ENCODE assay signal across 9 mouse cellular contexts in genomic region chr8:89044511-89045217, GRCm38 (mm10). TPM values are rescaled to one million over a fixed set of nuclear protein-coding genes. Genes with fewer than 3 reads are reported as not detected.
A peak's percentile ranks its signal among the peaks of the same experiment; 100 is the strongest.
DNase-seq lines count a peak whose midpoint lies in the region; ATAC-seq and TF ChIP-seq lines count a peak whose summit lies in the region.
"Had no signal": no experiment of that assay in that cellular context is flagged by ENCODE, and none has a peak within 500 bp of the region (broad histone marks: within the 10 kb centered on the region; RNA-seq: fewer than 3 reads in every experiment).

No protein-coding gene starts in this region.

- H3K4me2 ChIP-seq in heart, embryonic 14.5 days (ENCODE audit: low read length), result peak overlapping the region; percentile 97
- peak overlapping the region; percentile 78 for H3K4me2 ChIP-seq in forebrain, embryonic 12.5 days
- H3K4me2 ChIP-seq in kidney, postnatal 0 days (ENCODE audit: low read length), result peak overlapping the region; percentile 76
- peak overlapping the region; percentile 47 for H3K4me2 ChIP-seq in neural tube, embryonic 11.5 days (ENCODE audit: low read depth)
- no peak overlapping the region for H3K4me2 ChIP-seq in lung, postnatal 0 days (replicated peaks; ENCODE audit: low read depth, low read length)

- H3K27ac ChIP-seq in heart, embryonic 14.5 days (replicated peaks in 1 of 2; ENCODE audit: control insufficient read depth in 1 of 2, insufficient read depth in 1 of 2, low read depth in 2 of 2, low read length in 2 of 2), result peak overlapping the region in 1 of 2 experiments; percentile 89; a peak in 1 of 4 replicates
- H3K27ac ChIP-seq in forebrain, embryonic 12.5 days, result peak overlapping the region; percentile 94
- H3K27ac ChIP-seq in kidney, postnatal 0 days, result peak overlapping the region; percentile 98
- peak overlapping the region; percentile 99 for H3K27ac ChIP-seq in neural tube, embryonic 11.5 days (ENCODE audit: low read depth, low read length)
- H3K27ac ChIP-seq in lung, postnatal 0 days (ENCODE audit: low read length), result no peak overlapping the region

- ATAC-seq in heart, embryonic 14.5 days (ENCODE audit: insufficient number of reproducible peaks, insufficient read depth, low FRiP score, low read depth), result no peak
- ATAC-seq in forebrain, embryonic 12.5 days (ENCODE audit: low FRiP score), result no peak
- no peak for ATAC-seq in kidney, postnatal 0 days (replicated peaks; ENCODE audit: low FRiP score, low read depth)
- ATAC-seq in neural tube, embryonic 11.5 days (ENCODE audit: insufficient read depth, low FRiP score, low TSS enrichment), result no peak
- no peak for ATAC-seq in lung, postnatal 0 days

- H3K27me3 ChIP-seq in heart, embryonic 14.5 days (ENCODE audit: control insufficient read depth, insufficient read depth, low read length), result peaks cover 62% of the 10 kb centered on the region
- peaks cover 51% of the 10 kb centered on the region for H3K27me3 ChIP-seq in forebrain, embryonic 12.5 days
- H3K27me3 ChIP-seq in kidney, postnatal 0 days (ENCODE audit: insufficient read depth, low read length), result 0 out of 2 replicates have a peak, but pooled peaks cover 6% of the 10 kb centered on the region
- H3K27me3 ChIP-seq in neural tube, embryonic 11.5 days (ENCODE audit: control insufficient read depth, insufficient read depth, low read length), result peaks cover 4% of the 10 kb centered on the region; the same call in 1 of the 2 replicates
- peaks cover 86% of the 10 kb centered on the region for H3K27me3 ChIP-seq in lung, postnatal 0 days (replicated peaks; ENCODE audit: insufficient read depth, low read length)

- no peaks in the 10 kb centered on the region for H3K36me3 ChIP-seq in heart, embryonic 14.5 days (ENCODE audit: control insufficient read depth, insufficient read depth, low read length)
- H3K36me3 ChIP-seq in forebrain, embryonic 12.5 days (replicated peaks), result no peaks in the 10 kb centered on the region
- no peaks in the 10 kb centered on the region for H3K36me3 ChIP-seq in kidney, postnatal 0 days (ENCODE audit: insufficient read depth, low read length)
- no peaks in the 10 kb centered on the region for H3K36me3 ChIP-seq in neural tube, embryonic 11.5 days (ENCODE audit: control insufficient read depth, insufficient read depth, low read length)
- H3K36me3 ChIP-seq in lung, postnatal 0 days (ENCODE audit: insufficient read depth, low read length), result no peaks in the 10 kb centered on the region

- H3K4me3 ChIP-seq in heart, embryonic 14.5 days (ENCODE audit: control insufficient read depth in 1 of 2, insufficient read depth in 1 of 2, low read depth in 1 of 2, low read length in 2 of 2), result peak overlapping the region; percentile 74 to 93
- H3K4me3 ChIP-seq in forebrain, embryonic 12.5 days (replicated peaks), result peak overlapping the region; percentile 58
- peak overlapping the region; percentile 83 for H3K4me3 ChIP-seq in kidney, postnatal 0 days (replicated peaks; ENCODE audit: low read depth, low read length)
- peak overlapping the region; percentile 86 for H3K4me3 ChIP-seq in neural tube, embryonic 11.5 days (ENCODE audit: low read depth, low read length)
- H3K4me3 ChIP-seq in lung, postnatal 0 days (ENCODE audit: low read depth, low read length), result no peak overlapping the region

- TF ChIP-seq EP300 in lung, postnatal 0 days (IDR thresholded peaks at IDR 0.05), result no peak

- 1% methylated on average over 31 of the region's 31 CpGs for WGBS in heart, embryonic 14.5 days
- under 1% methylated on average over 31 of the region's 31 CpGs for WGBS in forebrain, embryonic 12.5 days
- 1% methylated on average over 31 of the region's 31 CpGs for WGBS in kidney, postnatal 0 days
- under 1% methylated on average over 31 of the region's 31 CpGs for WGBS in neural tube, embryonic 11.5 days
- 1% methylated on average over 31 of the region's 31 CpGs for WGBS in lung, postnatal 0 days

- H3K4me1 ChIP-seq in heart, embryonic 14.5 days (ENCODE audit: control insufficient read depth in 2 of 2, insufficient read depth in 2 of 2, low read length in 2 of 2), result peaks cover 6 to 9% of the 10 kb centered on the region in 2 experiments
- peaks cover 53% of the 10 kb centered on the region for H3K4me1 ChIP-seq in forebrain, embryonic 12.5 days
- 0 out of 2 replicates have a peak, but pooled peaks cover 17% of the 10 kb centered on the region for H3K4me1 ChIP-seq in kidney, postnatal 0 days (replicated peaks; ENCODE audit: insufficient read depth, low read length)
- H3K4me1 ChIP-seq in neural tube, embryonic 11.5 days (ENCODE audit: control insufficient read depth, insufficient read depth, low read length), result peaks cover 5% of the 10 kb centered on the region; the same call in 1 of the 2 replicates
- peaks cover 19% of the 10 kb centered on the region for H3K4me1 ChIP-seq in lung, postnatal 0 days (ENCODE audit: insufficient read depth, low read depth, low read length)

- peak overlapping the region; percentile 86 for H3K9ac ChIP-seq in heart, embryonic 14.5 days (ENCODE audit: low read length)
- H3K9ac ChIP-seq in forebrain, embryonic 12.5 days, result peak overlapping the region; percentile 97
- H3K9ac ChIP-seq in kidney, postnatal 0 days (ENCODE audit: low read depth, low read length), result peak overlapping the region; percentile 97
- peak overlapping the region; percentile 99 for H3K9ac ChIP-seq in neural tube, embryonic 11.5 days (ENCODE audit: low read length)
- no peak overlapping the region for H3K9ac ChIP-seq in lung, postnatal 0 days (replicated peaks; ENCODE audit: low read depth)

- DNase-seq in heart, postnatal 4 days, result no peak
- peak; percentile 65 for DNase-seq in kidney, postnatal 0 days (ENCODE audit: low spot score)
- peak; percentile 66 for DNase-seq in neural tube, embryonic 11.5 days (ENCODE audit: low spot score)
- DNase-seq in lung, postnatal 0 days (ENCODE audit: low spot score), result no peak
- no peak for DNase-seq in left cerebral cortex, adult 11 months (ENCODE audit: low spot score)
- no peak for DNase-seq in left cerebral cortex, adult 9 months (ENCODE audit: low spot score in 2 of 2)

- no peaks in the 10 kb centered on the region for H3K9me3 ChIP-seq in heart, embryonic 14.5 days (ENCODE audit: control insufficient read depth, low read length)
- no peaks in the 10 kb centered on the region for H3K9me3 ChIP-seq in forebrain, embryonic 12.5 days
- no peaks in the 10 kb centered on the region for H3K9me3 ChIP-seq in kidney, postnatal 0 days (replicated peaks; ENCODE audit: low read length)
- no peaks in the 10 kb centered on the region for H3K9me3 ChIP-seq in neural tube, embryonic 11.5 days (ENCODE audit: control insufficient read depth, low read length)
- no peaks in the 10 kb centered on the region for H3K9me3 ChIP-seq in lung, postnatal 0 days (ENCODE audit: low read length)

- no peak for TF ChIP-seq CTCF in kidney, postnatal 0 days (IDR thresholded peaks at IDR 0.05; ENCODE audit: low read depth)
- TF ChIP-seq CTCF in lung, postnatal 0 days (IDR thresholded peaks at IDR 0.05), result no peak

RNA-seq across cellular contexts. Expression of gene Sall1, which starts 0.7 kb away (rescaled TPM):
- polyA plus RNA-seq in heart, embryonic 14.5 days (2014; fragmentation: Nextera tagmentation; extraction: Ambion mirVana), result 4.7 and 5.1 TPM in 2 replicates
- total RNA-seq in heart, postnatal 4 days (2021), result 1 to 10 TPM; 5.0 to 6.3 TPM
- 26.6 and 33.4 TPM in 2 replicates for polyA plus RNA-seq in forebrain, embryonic 12.5 days (2016; fragmentation: Nextera tagmentation; extraction: Ambion mirVana)
- 24.6 and 25.6 TPM in 2 replicates for polyA plus RNA-seq in kidney, postnatal 0 days (2015; fragmentation: Nextera tagmentation; extraction: Ambion mirVana)
- polyA plus RNA-seq in neural tube, embryonic 11.5 days (2014; fragmentation: Nextera tagmentation; extraction: Ambion mirVana), result 32.3 and 35.2 TPM in 2 replicates
- 0.02 TPM in 1 of 2 replicates, not detected in the other for polyA plus RNA-seq in lung, postnatal 0 days (2015; fragmentation: Nextera tagmentation; extraction: Ambion mirVana)
- polyA plus RNA-seq: erythroblast, embryonic 14.5 days had no signal

Comparison
In these comparisons a context has a peak if more than half of its experiments do, and no peak if none do; other contexts are left out.
1. DNase-seq: peak in kidney, postnatal 0 days (single experiment) and neural tube, embryonic 11.5 days (single experiment); none in heart, postnatal 4 days (single experiment), lung, postnatal 0 days (single experiment), left cerebral cortex, adult 11 months (single experiment) and left cerebral cortex, adult 9 months (0 of 2).